Comparison of ENCODE assay signal across 10 mouse cellular contexts in genomic region chr6:126033693-126034402, GRCm38 (mm10).
DNase-seq lines count a peak whose midpoint lies in the region; ATAC-seq lines count a peak whose summit lies in the region.
"Had no signal": no experiment of that assay in that cellular context is flagged by ENCODE, and none has a peak within 500 bp of the region (broad histone marks: within the 10 kb centered on the region; RNA-seq: fewer than 3 reads in every experiment).

No protein-coding gene starts in this region.

- no peak overlapping the region for H3K4me3 ChIP-seq in heart, embryonic 13.5 days

- peak overlapping the region; percentile 37; the same call in 1 of the 2 replicates for H3K9ac ChIP-seq in heart, embryonic 13.5 days

- H3K27ac ChIP-seq in heart, embryonic 13.5 days (replicated peaks): 0 out of 2 replicates have a peak overlapping the region, but pooled peaks have one; percentile 6

- H3K9me3 ChIP-seq in heart, embryonic 13.5 days: no peaks in the 10 kb centered on the region

- H3K4me1 ChIP-seq in heart, embryonic 13.5 days: peaks cover 19% of the 10 kb centered on the region

- no peak for DNase-seq in heart, postnatal 4 days
- peak; percentile 54 for DNase-seq in 416B (ENCODE audit: low read depth)
- peak; percentile 22 for DNase-seq in brain, adult 2 months (ENCODE audit: low read depth, low spot score)
- peak; percentile 33 for DNase-seq in lung, postnatal 10 days
- no peak for DNase-seq in cerebellum, adult 18-20 months
- no peak for DNase-seq in kidney, adult 8-10 months
- DNase-seq: cerebellum, adult 9-10 months; gastrocnemius, postnatal 36 days; kidney, adult 18-20 months had no signal

- no peaks in the 10 kb centered on the region for H3K27me3 ChIP-seq in heart, embryonic 13.5 days (replicated peaks)

- ATAC-seq in heart, embryonic 13.5 days (ENCODE audit: extremely low read depth, insufficient number of reproducible peaks, low FRiP score, low TSS enrichment): no peak

- no peaks in the 10 kb centered on the region for H3K36me3 ChIP-seq in heart, embryonic 13.5 days

- WGBS in heart, embryonic 13.5 days: 66% methylated on average over 8 of the region's 8 CpGs

- H3K4me2 ChIP-seq in heart, embryonic 13.5 days: peak overlapping the region; percentile 33; the same call in 1 of the 2 replicates

Comparison
In these comparisons a context has a peak if more than half of its experiments do, and no peak if none do; other contexts are left out.
1. DNase-seq: peak in 416B (single experiment), brain, adult 2 months (single experiment) and lung, postnatal 10 days (single experiment); none in heart, postnatal 4 days (single experiment), cerebellum, adult 18-20 months (0 of 2) and kidney, adult 8-10 months (0 of 2).